Mouse (Mus musculus) forebrain, embryonic 12.5 days (tissue): ENCODE data around the gene Mid1ip1. TPM values are rescaled to one million over a fixed set of nuclear protein-coding genes. Genes with fewer than 3 reads are reported as not detected.

Experiments
- ATAC-seq: fragments of 200-750 bp; cut with Nextera tagmentation; 2 replicates; pipeline ENCODE4 v1.8.0; 2017; ENCODE audit warnings: moderate TSS enrichment; ENCODE audit not compliant: low FRiP score
- H3K27ac ChIP-seq: fragments of 300-500 bp; sonication (generic); 2 replicates; pipeline ENCODE4 v1.5.1; 2016; ENCODE audit warnings: mild to moderate bottlenecking
- H3K27me3 ChIP-seq: fragments of 300-500 bp; sonication (generic); 2 replicates; pipeline ENCODE4 v1.6.1; 2016; ENCODE audit warnings: mild to moderate bottlenecking
- H3K36me3 ChIP-seq: fragments of 300-500 bp; sonication (generic); replicated peaks from 2 replicates; pipeline ENCODE4 v1.6.1; 2016; ENCODE audit warnings: mild to moderate bottlenecking
- H3K4me1 ChIP-seq: fragments of 300-500 bp; sonication (generic); 2 replicates; pipeline ENCODE4 v1.6.1; 2016
- H3K4me2 ChIP-seq: fragments of 300-500 bp; sonication (generic); 2 replicates; pipeline ENCODE4 v1.6.1; 2016; ENCODE audit warnings: mild to moderate bottlenecking, moderate library complexity
- H3K4me3 ChIP-seq: fragments of 300-500 bp; sonication (generic); replicated peaks from 2 replicates; pipeline ENCODE4 v1.5.1; 2016; ENCODE audit warnings: mild to moderate bottlenecking
- H3K9ac ChIP-seq: fragments of 300-500 bp; sonication (generic); 2 replicates; pipeline ENCODE4 v1.6.1; 2016; ENCODE audit warnings: mild to moderate bottlenecking
- H3K9me3 ChIP-seq: fragments of 300-500 bp; sonication (generic); 2 replicates; pipeline ENCODE4 v1.6.1; 2016
- WGBS: fragments of 180-500 bp; shearing (Covaris S2); methylation state at CpG from one replicate; pipeline ENCODE4 v1.1.7; 2016; 5-methylcytosine and 5-hydroxymethylcytosine counted together
- polyA plus RNA-seq: library from polyadenylated mRNA; unstranded; fragments of >200 nt; fragmentation: Nextera tagmentation; extraction: Ambion mirVana; gene quantifications from 2 replicates; pipeline ENCODE4 v1.2.1, GENCODE M21; 2016

The Mid1ip1 gene
- 67.0 and 72.7 TPM in 2 replicates for polyA plus RNA-seq

GRCm38 (mm10) chrX:10714696-10715140 is at the start of gene Mid1ip1:
TSS of gene Mid1ip1 (plus strand) at chrX:10715013.
- Histone ChIP-seq H3K27me3 (no peaks in the 10 kb centered on the region), H3K4me3 (peak within 1 kb of the TSS; percentile 14; the same call in 1 of the 2 replicates), H3K36me3 (no peaks in the 10 kb centered on the region), H3K9ac (no peak within 1 kb of the TSS), H3K4me2 (peak within 1 kb of the TSS; percentile 39), H3K4me1 (no peaks in the 10 kb centered on the region), H3K9me3 (no peaks in the 10 kb centered on the region), H3K27ac (peak within 1 kb of the TSS; percentile 73)
- ATAC-seq = peak; percentile 54
- WGBS = 13% methylated on average over 12 of the region's 12 CpGs

- no peaks in the 10 kb centered on the region for H3K4me1 ChIP-seq
- no peaks in the 10 kb centered on the region for H3K9me3 ChIP-seq
- no peak overlapping the region for H3K27ac ChIP-seq
- ATAC-seq = no peak
- H3K27me3 ChIP-seq = no peaks in the 10 kb centered on the region
- H3K36me3 ChIP-seq = no peaks in the 10 kb centered on the region
- no peak overlapping the region for H3K4me3 ChIP-seq
- WGBS = 91% methylated on average over 5 of the region's 5 CpGs
- H3K9ac ChIP-seq = no peak overlapping the region
- H3K4me2 ChIP-seq = no peak overlapping the region
Measured at GRCm38 (mm10) chrX:10694455-10695180, 20.2 kb upstream of the Mid1ip1 start.

- Histone ChIP-seq H3K9me3 (no peaks in the 10 kb centered on the region), H3K4me3 (no peak overlapping the region), H3K4me1 (no peaks in the 10 kb centered on the region), H3K36me3 (no peaks in the 10 kb centered on the region), H3K4me2 (no peak overlapping the region), H3K27ac (no peak overlapping the region), H3K27me3 (no peaks in the 10 kb centered on the region), H3K9ac (no peak overlapping the region)
- WGBS = 90% methylated on average over 3 of the region's 3 CpGs
- ATAC-seq = no peak
Measured at GRCm38 (mm10) chrX:10706728-10707127, 8.1 kb upstream of the Mid1ip1 start.

GRCm38 (mm10) chrX:10713839-10714637 is 775 bp upstream of the Mid1ip1 start:
- Histone ChIP-seq H3K27ac (peak overlapping the region; percentile 73), H3K9me3 (no peaks in the 10 kb centered on the region), H3K4me3 (no peak overlapping the region), H3K4me2 (peak overlapping the region; percentile 39), H3K4me1 (no peaks in the 10 kb centered on the region), H3K36me3 (no peaks in the 10 kb centered on the region), H3K27me3 (no peaks in the 10 kb centered on the region), H3K9ac (no peak overlapping the region)
- 39% methylated on average over 11 of the region's 11 CpGs for WGBS
- no peak for ATAC-seq

GRCm38 (mm10) chrX:10716917-10717763 is 2.3 kb downstream of the Mid1ip1 start:
- peak overlapping the region; percentile 74 for H3K9ac ChIP-seq
- H3K27ac ChIP-seq = peak overlapping the region; percentile 84
- H3K27me3 ChIP-seq = no peaks in the 10 kb centered on the region
- H3K4me1 ChIP-seq = peaks cover 7% of the 10 kb centered on the region
- no peaks in the 10 kb centered on the region for H3K9me3 ChIP-seq
- H3K4me3 ChIP-seq = peak overlapping the region; percentile 56
- no peaks in the 10 kb centered on the region for H3K36me3 ChIP-seq
- ATAC-seq = peak; percentile 91
- H3K4me2 ChIP-seq = peak overlapping the region; percentile 62
- WGBS = 22% methylated on average over 47 of the region's 50 CpGs

- WGBS = 19% methylated on average over 61 of the region's 61 CpGs
- peak overlapping the region; percentile 62 for H3K4me2 ChIP-seq
- H3K27me3 ChIP-seq = no peaks in the 10 kb centered on the region
- H3K4me3 ChIP-seq = peak overlapping the region; percentile 56
- no peaks in the 10 kb centered on the region for H3K9me3 ChIP-seq
- H3K4me1 ChIP-seq = peaks cover 7% of the 10 kb centered on the region
- peak overlapping the region; percentile 84 for H3K27ac ChIP-seq
- peak overlapping the region; percentile 74 for H3K9ac ChIP-seq
- peak; percentile 7; the same call in 1 of the 2 replicates for ATAC-seq
- H3K36me3 ChIP-seq = no peaks in the 10 kb centered on the region
Measured at GRCm38 (mm10) chrX:10718021-10718837, 3.4 kb downstream of the Mid1ip1 start.

- no peaks in the 10 kb centered on the region for H3K27me3 ChIP-seq
- peak overlapping the region; percentile 74 for H3K9ac ChIP-seq
- peak overlapping the region; percentile 62 for H3K4me2 ChIP-seq
- H3K4me3 ChIP-seq = peak overlapping the region; percentile 56
- ATAC-seq = peak; percentile 80
- no peaks in the 10 kb centered on the region for H3K36me3 ChIP-seq
- H3K27ac ChIP-seq = peak overlapping the region; percentile 84
- peaks cover 7% of the 10 kb centered on the region for H3K4me1 ChIP-seq
- H3K9me3 ChIP-seq = no peaks in the 10 kb centered on the region
- WGBS = 22% methylated on average over 22 of the region's 22 CpGs
Measured at GRCm38 (mm10) chrX:10718838-10719539, 4.2 kb downstream of the Mid1ip1 start.

- Histone ChIP-seq H3K36me3 (no peaks in the 10 kb centered on the region), H3K9me3 (no peaks in the 10 kb centered on the region), H3K4me3 (no peak overlapping the region), H3K9ac (no peak overlapping the region), H3K27me3 (no peaks in the 10 kb centered on the region), H3K4me1 (peaks cover 7% of the 10 kb centered on the region), H3K4me2 (peak overlapping the region; percentile 62), H3K27ac (no peak overlapping the region)
- ATAC-seq = no peak
- WGBS = 24% methylated on average over 6 of the region's 6 CpGs
Measured at GRCm38 (mm10) chrX:10720391-10720790, 5.6 kb downstream of the Mid1ip1 start.

- no peaks in the 10 kb centered on the region for H3K9me3 ChIP-seq
- peaks cover 14% of the 10 kb centered on the region for H3K4me1 ChIP-seq
- H3K27ac ChIP-seq = 0 out of 2 replicates have a peak overlapping the region, but pooled peaks have one; percentile 31
- peak; percentile 79; the same call in 1 of the 2 replicates for ATAC-seq
- no peaks in the 10 kb centered on the region for H3K36me3 ChIP-seq
- 39% methylated on average over 1 of the region's 1 CpGs for WGBS
- H3K9ac ChIP-seq = no peak overlapping the region
- no peak overlapping the region for H3K4me3 ChIP-seq
- H3K4me2 ChIP-seq = no peak overlapping the region
- no peaks in the 10 kb centered on the region for H3K27me3 ChIP-seq
Measured at GRCm38 (mm10) chrX:10724571-10724970, 9.8 kb downstream of the Mid1ip1 start.

- no peak overlapping the region for H3K27ac ChIP-seq
Measured at GRCm38 (mm10) chrX:10729488-10729887, 14.7 kb downstream of the Mid1ip1 start.

GRCm38 (mm10) chrX:10734453-10734852 is 19.6 kb downstream of the Mid1ip1 start:
- H3K9me3 ChIP-seq = no peaks in the 10 kb centered on the region
- 0% methylated on average over 1 of the region's 1 CpGs for WGBS
- H3K9ac ChIP-seq = no peak overlapping the region
- no peak overlapping the region for H3K27ac ChIP-seq
- H3K4me3 ChIP-seq = no peak overlapping the region
- H3K4me1 ChIP-seq = no peaks in the 10 kb centered on the region
- no peaks in the 10 kb centered on the region for H3K27me3 ChIP-seq
- ATAC-seq = no peak
- no peak overlapping the region for H3K4me2 ChIP-seq
- no peaks in the 10 kb centered on the region for H3K36me3 ChIP-seq

More at GRCm38 (mm10) chrX:10729488-10729887, 14.7 kb downstream of the Mid1ip1 start:
- WGBS = 20% methylated on average over 5 of the region's 6 CpGs
- Histone ChIP-seq H3K27me3 (no peaks in the 10 kb centered on the region), H3K4me2 (no peak overlapping the region), H3K4me1 (peaks cover 6% of the 10 kb centered on the region; the same call in 1 of the 2 replicates), H3K9me3 (no peaks in the 10 kb centered on the region), H3K36me3 (no peaks in the 10 kb centered on the region), H3K4me3 (no peak overlapping the region), H3K9ac (no peak overlapping the region)
- ATAC-seq = no peak
